Mouse (Mus musculus) G1E (cell line): ENCODE data around the gene Ms4a15. TPM values are rescaled to one million over a fixed set of nuclear protein-coding genes. Genes with fewer than 3 reads are reported as not detected.
A peak's percentile ranks its signal among the peaks of the same experiment; 100 is the strongest.

Source experiments
- ATAC-seq: 2 replicates; pipeline ENCODE4 v1.8.0; 2016; ENCODE audit warnings: mild to moderate bottlenecking; ENCODE audit not compliant: insufficient number of reproducible peaks, poor library complexity, low FRiP score, severe bottlenecking; ENCODE audit errors: extremely low read depth
- DNase-seq: peaks from one replicate; pipeline ENCODE4 v3.0.0; 2012; ENCODE audit warnings: low spot score
- H3K27me3 ChIP-seq: 2 replicates; pipeline ENCODE4 v1.6.1; 2012; ENCODE audit warnings: mild to moderate bottlenecking, low read length, inconsistent platforms; ENCODE audit not compliant: insufficient read depth
- H3K36me3 ChIP-seq: replicated peaks from 2 replicates; pipeline ENCODE3; 2012; ENCODE audit warnings: mild to moderate bottlenecking, inconsistent platforms
- H3K4me1 ChIP-seq: 2 replicates; pipeline ENCODE4 v1.6.1; 2012; ENCODE audit warnings: low read depth, low read length, inconsistent platforms, mixed read lengths; ENCODE audit not compliant: insufficient read depth
- H3K4me3 ChIP-seq: 2 replicates; pipeline ENCODE4 v1.5.1; 2012; ENCODE audit warnings: low read depth, mild to moderate bottlenecking, inconsistent platforms, low read length, moderate library complexity, mixed read lengths
- H3K9me3 ChIP-seq: replicated peaks from 2 replicates; pipeline ENCODE4 v1.6.1; 2012; ENCODE audit warnings: inconsistent platforms
- CTCF ChIP-seq: IDR thresholded peaks from 2 replicates; pipeline ENCODE4 v1.5.1; 2012; ENCODE audit warnings: low read depth, low read length, inconsistent platforms, mixed read lengths
- GATA1 ChIP-seq: IDR thresholded peaks from 2 replicates; pipeline ENCODE4 v1.6.1; 2012; ENCODE audit warnings: borderline replicate concordance, low read length, inconsistent platforms, mixed read lengths
- GATA2 ChIP-seq: IDR thresholded peaks from 2 replicates; pipeline ENCODE4 v1.6.1; 2012; ENCODE audit warnings: low read depth, low read length, inconsistent platforms, borderline replicate concordance
- POLR2AphosphoS5 ChIP-seq: IDR thresholded peaks from 2 replicates; pipeline ENCODE4 v1.6.1; 2012; ENCODE audit warnings: low read depth, low read length, inconsistent platforms; ENCODE audit not compliant: insufficient replicate concordance
- TAL1 ChIP-seq: conservative IDR thresholded peaks from 2 replicates; pipeline ENCODE4 v1.6.1; 2012; ENCODE audit warnings: low read depth, low read length, inconsistent platforms, mixed read lengths
- polyA plus RNA-seq: library from polyadenylated mRNA; stranded (reverse); fragments of >175 nt; gene quantifications from 2 replicates; pipeline ENCODE4 v1.2.3, GENCODE M21; 2012
- total RNA-seq, 2 experiments: library from RNA; stranded (forward) in 1 of 2; stranded (reverse) in 1 of 2; fragments of 200-1000 nt in 1 of 2; fragments of >200 nt in 1 of 2; fragmentation: Nextera tagmentation in 1 of 2; gene quantifications; 2 replicates each; pipeline ENCODE4 v1.2.3; 2014 to 2017

The Ms4a15 gene
- total and polyA plus RNA-seq, 3 experiments = 0.29 TPM; not detected in 2

- no peak for DNase-seq
- Histone ChIP-seq H3K36me3 (peaks cover 56% of the 10 kb centered on the region), H3K4me3 (0 out of 2 replicates have a peak overlapping the region, but pooled peaks have one; percentile 8), H3K27me3 (peaks cover 12% of the 10 kb centered on the region; the same call in 1 of the 2 replicates), H3K9me3 (peaks cover 11% of the 10 kb centered on the region), H3K4me1 (peaks cover 14% of the 10 kb centered on the region)
- TF ChIP-seq POLR2AphosphoS5 (peak; percentile 25; the same call in 1 of the 2 replicates), CTCF (no peak), GATA1 (no peak)
- ATAC-seq = no peak
These were observed 52.8 kb downstream of the Ms4a15 start for GRCm38 (mm10) chr19:10940097-10940800.

- H3K36me3 ChIP-seq = peaks cover 41% of the 10 kb centered on the region
- ATAC-seq (no peak), DNase-seq (peak; percentile 39)
- peaks cover 18% of the 10 kb centered on the region for H3K27me3 ChIP-seq
- TF ChIP-seq POLR2AphosphoS5 (no peak), GATA2 (no peak), GATA1 (no peak), CTCF (no peak), TAL1 (no peak)
- peaks cover 10% of the 10 kb centered on the region for H3K4me1 ChIP-seq
- H3K4me3 ChIP-seq = no peak overlapping the region
- H3K9me3 ChIP-seq = peaks cover 11% of the 10 kb centered on the region
These were observed 54.3 kb downstream of the Ms4a15 start for GRCm38 (mm10) chr19:10938771-10939170.

GRCm38 (mm10) chr19:10937110-10937563, 55.9 kb downstream of the Ms4a15 start, which contains the start of gene Ptgdr2:
TSS of gene Ptgdr2 (plus strand) at chr19:10937160.
- H3K4me3 ChIP-seq = no peak within 1 kb of the TSS
- ATAC-seq (no peak), DNase-seq (no peak)
- H3K4me1 ChIP-seq = peaks cover 10% of the 10 kb centered on the region
- peaks cover 18% of the 10 kb centered on the region for H3K27me3 ChIP-seq
- TF ChIP-seq TAL1 (no peak), POLR2AphosphoS5 (no peak), GATA1 (no peak), CTCF (no peak), GATA2 (no peak)
- H3K9me3 ChIP-seq = peaks cover 11% of the 10 kb centered on the region
- H3K36me3 ChIP-seq = peaks cover 25% of the 10 kb centered on the region

GRCm38 (mm10) chr19:10936077-10936476, 57.0 kb downstream of the Ms4a15 start:
- Histone ChIP-seq H3K4me1 (peaks cover 10% of the 10 kb centered on the region), H3K4me3 (no peak overlapping the region), H3K27me3 (peaks cover 24% of the 10 kb centered on the region), H3K36me3 (peaks cover 14% of the 10 kb centered on the region), H3K9me3 (peaks cover 11% of the 10 kb centered on the region)
- no peak for DNase-seq
- TF ChIP-seq TAL1 (no peak), GATA1 (no peak), GATA2 (no peak), CTCF (peak; percentile 26; the same call in 1 of the 2 replicates), POLR2AphosphoS5 (no peak)
- no peak for ATAC-seq

- no peak for DNase-seq
- peaks cover 29% of the 10 kb centered on the region for H3K27me3 ChIP-seq
- H3K4me1 ChIP-seq = peaks cover 9% of the 10 kb centered on the region
- no peak for ATAC-seq
- peaks cover 4% of the 10 kb centered on the region for H3K36me3 ChIP-seq
- no peak overlapping the region for H3K4me3 ChIP-seq
- peaks cover 4% of the 10 kb centered on the region for H3K9me3 ChIP-seq
- TF ChIP-seq GATA1 (no peak), TAL1 (no peak), CTCF (no peak), GATA2 (no peak), POLR2AphosphoS5 (no peak)
These were observed 58.0 kb downstream of the Ms4a15 start for GRCm38 (mm10) chr19:10935029-10935428.

GRCm38 (mm10) chr19:10930641-10931040, 62.4 kb downstream of the Ms4a15 start:
- H3K27me3 ChIP-seq = peaks cover 30% of the 10 kb centered on the region
- ATAC-seq = no peak
- no peak for DNase-seq
- H3K36me3 ChIP-seq = no peaks in the 10 kb centered on the region
- H3K9me3 ChIP-seq = no peaks in the 10 kb centered on the region
- no peak for TF ChIP-seq CTCF
- no peak for TF ChIP-seq GATA1
- no peak for TF ChIP-seq GATA2
- TF ChIP-seq TAL1 = no peak
- no peak for TF ChIP-seq POLR2AphosphoS5
- no peak overlapping the region for H3K4me3 ChIP-seq
- no peaks in the 10 kb centered on the region; the same call in 1 of the 2 replicates for H3K4me1 ChIP-seq

Other genes with a start within 250 kb of the Ms4a15 start
- not detected in 2 replicates for gene Cd6, start 163.2 kb downstream of the Ms4a15 start, total RNA-seq (2014; fragmentation: Nextera tagmentation)
- gene Cd6, start 163.2 kb downstream of the Ms4a15 start, total RNA-seq (2017) = 0.11 and 0.41 TPM in 2 replicates
- gene Cd6, start 163.2 kb downstream of the Ms4a15 start, polyA plus RNA-seq = not detected in 2 replicates
- gene Slc15a3, start 153.5 kb downstream of the Ms4a15 start, total RNA-seq (2014; fragmentation: Nextera tagmentation) = not detected in 2 replicates
- gene Slc15a3, start 153.5 kb downstream of the Ms4a15 start, total RNA-seq (2017) = under 0.01 and 0.05 TPM in 2 replicates
- gene Slc15a3, start 153.5 kb downstream of the Ms4a15 start, polyA plus RNA-seq = 0.01 and 0.02 TPM in 2 replicates
- 2.3 TPM in 1 of 2 replicates, not detected in the other for gene Tmem132a, start 123.3 kb downstream of the Ms4a15 start, total RNA-seq (2014; fragmentation: Nextera tagmentation)
- 0.06 and 0.27 TPM in 2 replicates for gene Tmem132a, start 123.3 kb downstream of the Ms4a15 start, total RNA-seq (2017)
- gene Tmem132a, start 123.3 kb downstream of the Ms4a15 start, polyA plus RNA-seq = 0.01 TPM in 1 of 2 replicates, not detected in the other
- gene Tmem109, start 111.2 kb downstream of the Ms4a15 start, total RNA-seq (2014; fragmentation: Nextera tagmentation) = 2.3 and 6.8 TPM in 2 replicates
- 11.6 and 12.2 TPM in 2 replicates for gene Tmem109, start 111.2 kb downstream of the Ms4a15 start, total RNA-seq (2017)
- gene Tmem109, start 111.2 kb downstream of the Ms4a15 start, polyA plus RNA-seq = 7.7 and 8.5 TPM in 2 replicates
- gene Prpf19, start 98.0 kb downstream of the Ms4a15 start, total RNA-seq (2014; fragmentation: Nextera tagmentation) = 79.4 and 88.8 TPM in 2 replicates
- gene Prpf19, start 98.0 kb downstream of the Ms4a15 start, total RNA-seq (2017) = 192 and 250 TPM in 2 replicates
- 81.9 and 89.0 TPM in 2 replicates for gene Prpf19, start 98.0 kb downstream of the Ms4a15 start, polyA plus RNA-seq
- gene Zp1, start 72.6 kb downstream of the Ms4a15 start, total RNA-seq (2014; fragmentation: Nextera tagmentation) = not detected in 2 replicates
- not detected in 2 replicates for gene Zp1, start 72.6 kb downstream of the Ms4a15 start, total RNA-seq (2017)
- gene Zp1, start 72.6 kb downstream of the Ms4a15 start, polyA plus RNA-seq = 0.03 TPM in 1 of 2 replicates, not detected in the other
- gene Ptgdr2, start 56.1 kb downstream of the Ms4a15 start, total RNA-seq (2014; fragmentation: Nextera tagmentation) = not detected in 2 replicates
- gene Ptgdr2, start 56.1 kb downstream of the Ms4a15 start, total RNA-seq (2017) = 0.12 TPM in 1 of 2 replicates, not detected in the other
- not detected in 2 replicates for gene Ptgdr2, start 56.1 kb downstream of the Ms4a15 start, polyA plus RNA-seq
- gene Ccdc86, start 44.0 kb downstream of the Ms4a15 start, total RNA-seq (2014; fragmentation: Nextera tagmentation) = 18.8 and 21.2 TPM in 2 replicates
- 10.0 and 10.1 TPM in 2 replicates for gene Ccdc86, start 44.0 kb downstream of the Ms4a15 start, total RNA-seq (2017)
- gene Ccdc86, start 44.0 kb downstream of the Ms4a15 start, polyA plus RNA-seq = 45.7 and 51.6 TPM in 2 replicates
- gene Ms4a10, start 18.6 kb downstream of the Ms4a15 start, total RNA-seq (2014; fragmentation: Nextera tagmentation) = not detected in 2 replicates
- not detected in 2 replicates for gene Ms4a10, start 18.6 kb downstream of the Ms4a15 start, total RNA-seq (2017)
- 0.05 TPM in 1 of 2 replicates, not detected in the other for gene Ms4a10, start 18.6 kb downstream of the Ms4a15 start, polyA plus RNA-seq
- not detected in 2 replicates for gene Ms4a18, start 24.8 kb upstream of the Ms4a15 start, total RNA-seq (2014; fragmentation: Nextera tagmentation)
- not detected in 2 replicates for gene Ms4a18, start 24.8 kb upstream of the Ms4a15 start, total RNA-seq (2017)
- not detected in 2 replicates for gene Ms4a18, start 24.8 kb upstream of the Ms4a15 start, polyA plus RNA-seq
- not detected in 2 replicates for gene Ms4a8a, start 87.9 kb upstream of the Ms4a15 start, total RNA-seq (2014; fragmentation: Nextera tagmentation)
- gene Ms4a8a, start 87.9 kb upstream of the Ms4a15 start, total RNA-seq (2017) = not detected in 2 replicates
- gene Ms4a8a, start 87.9 kb upstream of the Ms4a15 start, polyA plus RNA-seq = not detected in 2 replicates
- not detected in 2 replicates for gene 1700017D01Rik, start 137.6 kb upstream of the Ms4a15 start, total RNA-seq (2014; fragmentation: Nextera tagmentation)
- 0.06 and 0.16 TPM in 2 replicates for gene 1700017D01Rik, start 137.6 kb upstream of the Ms4a15 start, total RNA-seq (2017)
- not detected in 2 replicates for gene 1700017D01Rik, start 137.6 kb upstream of the Ms4a15 start, polyA plus RNA-seq
- not detected in 2 replicates for gene 1700025F22Rik, start 172.1 kb upstream of the Ms4a15 start, total RNA-seq (2014; fragmentation: Nextera tagmentation)
- not detected in 2 replicates for gene 1700025F22Rik, start 172.1 kb upstream of the Ms4a15 start, total RNA-seq (2017)
- gene 1700025F22Rik, start 172.1 kb upstream of the Ms4a15 start, polyA plus RNA-seq = not detected in 2 replicates
- gene Ms4a13, start 203.5 kb upstream of the Ms4a15 start, total RNA-seq (2014; fragmentation: Nextera tagmentation) = not detected in 2 replicates
- gene Ms4a13, start 203.5 kb upstream of the Ms4a15 start, total RNA-seq (2017) = not detected in 2 replicates
- gene Ms4a13, start 203.5 kb upstream of the Ms4a15 start, polyA plus RNA-seq = not detected in 2 replicates
- gene Ms4a12, start 239.2 kb upstream of the Ms4a15 start, total RNA-seq (2014; fragmentation: Nextera tagmentation) = not detected in 2 replicates
- 0.16 TPM in 1 of 2 replicates, not detected in the other for gene Ms4a12, start 239.2 kb upstream of the Ms4a15 start, total RNA-seq (2017)
- gene Ms4a12, start 239.2 kb upstream of the Ms4a15 start, polyA plus RNA-seq = not detected in 2 replicates